Mouse (Mus musculus) neutrophil, adult 5-6 weeks (primary cell): Measurements from ENCODE around the gene Phf12. TPM values are rescaled to one million over a fixed set of nuclear protein-coding genes. Genes with fewer than 3 reads are reported as not detected.
A peak's percentile ranks its signal among the peaks of the same experiment; 100 is the strongest.
"Not testable (repeated sequence)": the region's sequence is repeated elsewhere in the genome, so short reads cannot be mapped to it uniquely, and the experiment has no call there.

Source experiments
- ATAC-seq: fragments of 151-379, 151-347 bp; 2 replicates; pipeline ENCODE4 v1.8.0; 2017; ENCODE audit warnings: mild to moderate bottlenecking, moderate TSS enrichment; ENCODE audit not compliant: insufficient number of reproducible peaks, poor library complexity, low FRiP score, severe bottlenecking; ENCODE audit errors: extremely low read depth
- total RNA-seq: library from RNA; stranded (forward); fragments of 200-1000 nt; gene quantifications from 2 replicates; pipeline ENCODE4 v1.2.3, GENCODE M21; 2017

Gene Phf12
- total RNA-seq, 1 experiment from 2014 or later = 113 TPM

DNA sequence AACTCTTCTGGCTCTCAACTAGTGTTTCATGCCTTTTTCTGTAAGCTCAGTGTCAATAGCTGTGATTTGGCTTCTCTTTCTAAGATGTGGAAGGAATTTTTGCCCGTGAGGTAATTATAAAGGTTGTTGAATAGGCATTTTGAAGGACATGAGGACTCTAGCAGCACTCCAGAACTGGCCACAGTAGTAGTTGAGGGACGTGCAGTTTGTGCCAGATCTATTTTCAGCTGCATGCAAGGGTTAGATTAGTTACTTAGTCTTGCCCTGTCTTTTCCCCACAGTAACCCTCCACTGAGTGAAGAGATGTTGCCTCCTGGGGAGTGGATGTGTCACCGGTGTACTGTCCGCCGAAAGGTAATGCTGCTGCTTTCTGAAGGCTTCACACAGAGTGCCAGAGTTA is 23.9 kb downstream of the Phf12 start:
- ATAC-seq = no peak

DNA sequence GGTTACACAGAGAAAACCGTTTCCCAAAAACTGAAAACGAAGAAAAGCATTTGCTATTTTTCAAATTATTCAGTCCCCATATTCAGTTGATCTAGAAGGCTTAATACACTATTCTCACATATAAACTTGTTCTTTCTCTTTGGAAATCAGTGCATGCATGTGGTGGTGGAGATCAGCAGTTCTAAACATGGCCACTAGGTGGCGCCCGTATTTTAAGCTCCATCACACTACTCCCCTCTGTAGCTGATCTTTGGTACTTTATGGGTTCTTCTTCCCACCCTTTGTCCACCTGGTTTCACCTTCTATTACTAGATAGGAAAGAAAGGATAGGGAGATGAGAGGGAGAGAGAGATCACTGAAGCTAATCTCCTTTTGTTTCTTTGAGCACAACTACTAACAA is 37.1 kb downstream of the Phf12 start:
- peak; percentile 73 for ATAC-seq

DNA sequence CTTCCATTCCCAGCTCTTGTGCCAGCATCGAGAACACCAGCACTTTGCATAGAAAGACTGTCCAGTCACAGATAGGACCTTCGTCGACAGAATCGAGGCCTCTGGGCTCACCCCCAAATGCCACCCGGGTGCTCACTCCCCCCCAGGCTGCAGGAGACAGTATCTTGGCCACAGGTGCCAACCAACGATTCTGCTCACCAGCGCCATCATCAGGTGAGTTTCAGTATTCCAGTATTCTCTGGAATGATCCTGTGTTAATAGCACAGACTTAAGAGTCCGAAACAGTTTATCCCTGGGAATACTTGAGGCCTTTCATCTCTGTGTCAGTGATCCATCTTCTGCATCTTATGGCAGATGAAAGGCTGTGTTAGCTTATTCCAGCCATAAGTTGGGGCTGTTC is 41.1 kb downstream of the Phf12 start:
- 0 out of 2 replicates have a peak, but pooled peaks have one; percentile 20 for ATAC-seq

DNA sequence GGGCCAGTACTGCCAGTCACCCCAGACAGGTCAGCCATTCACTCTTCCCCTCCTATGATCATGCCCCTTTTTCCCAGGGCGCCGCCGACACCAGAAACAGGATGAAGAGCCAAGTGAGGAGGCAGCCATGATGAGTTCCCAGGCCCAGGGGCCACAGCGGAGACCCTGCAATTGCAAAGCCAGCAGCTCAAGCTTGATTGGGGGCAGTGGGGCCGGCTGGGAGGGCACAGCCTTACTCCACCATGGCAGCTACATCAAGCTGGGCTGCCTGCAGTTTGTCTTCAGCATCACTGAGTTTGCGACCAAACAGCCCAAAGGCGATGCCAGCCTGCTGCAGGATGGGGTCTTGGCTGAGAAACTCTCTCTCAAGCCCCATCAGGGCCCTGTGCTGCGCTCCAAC is 46.7 kb downstream of the Phf12 start:
- ATAC-seq = no peak

DNA sequence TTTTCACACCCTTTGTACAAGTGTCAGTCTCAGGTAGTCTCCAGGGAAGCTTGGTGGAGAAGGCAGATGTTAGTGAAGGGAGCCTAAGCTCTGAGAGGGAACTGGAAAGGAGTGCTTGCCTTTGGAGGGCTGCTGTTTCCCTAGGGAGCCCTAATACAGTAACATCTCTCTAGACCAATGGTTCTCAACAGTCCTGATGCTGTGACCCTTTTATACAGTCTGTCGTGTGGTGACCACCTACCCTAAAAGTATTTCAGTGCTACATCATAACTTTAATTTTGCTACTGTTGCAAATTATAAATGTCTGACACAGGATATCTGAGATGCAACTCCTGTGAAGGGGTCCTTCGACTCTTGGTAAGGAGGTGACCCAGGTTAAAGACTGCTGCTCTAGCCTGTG is 48.0 kb downstream of the Phf12 start:
- ATAC-seq = no peak

DNA sequence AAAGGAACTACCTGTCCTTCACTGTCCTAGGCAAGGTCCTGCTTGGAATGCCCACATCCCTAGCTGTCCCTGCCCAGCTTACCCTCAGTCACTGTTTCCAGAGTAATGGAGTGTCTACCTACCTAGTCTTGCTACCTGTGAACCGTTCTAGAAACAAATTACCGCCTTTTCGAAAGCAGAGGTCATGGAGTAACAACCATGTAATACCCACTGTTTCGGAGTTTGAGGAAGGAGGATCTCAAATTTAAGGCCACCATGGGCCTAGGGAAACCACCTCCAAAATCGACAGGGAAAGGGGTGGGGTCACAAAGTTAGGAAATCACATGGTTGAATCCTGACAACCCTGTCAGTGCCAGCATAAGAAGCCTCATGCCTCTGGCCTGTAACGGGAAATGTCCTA is 48.8 kb downstream of the Phf12 start:
- no peak for ATAC-seq

DNA sequence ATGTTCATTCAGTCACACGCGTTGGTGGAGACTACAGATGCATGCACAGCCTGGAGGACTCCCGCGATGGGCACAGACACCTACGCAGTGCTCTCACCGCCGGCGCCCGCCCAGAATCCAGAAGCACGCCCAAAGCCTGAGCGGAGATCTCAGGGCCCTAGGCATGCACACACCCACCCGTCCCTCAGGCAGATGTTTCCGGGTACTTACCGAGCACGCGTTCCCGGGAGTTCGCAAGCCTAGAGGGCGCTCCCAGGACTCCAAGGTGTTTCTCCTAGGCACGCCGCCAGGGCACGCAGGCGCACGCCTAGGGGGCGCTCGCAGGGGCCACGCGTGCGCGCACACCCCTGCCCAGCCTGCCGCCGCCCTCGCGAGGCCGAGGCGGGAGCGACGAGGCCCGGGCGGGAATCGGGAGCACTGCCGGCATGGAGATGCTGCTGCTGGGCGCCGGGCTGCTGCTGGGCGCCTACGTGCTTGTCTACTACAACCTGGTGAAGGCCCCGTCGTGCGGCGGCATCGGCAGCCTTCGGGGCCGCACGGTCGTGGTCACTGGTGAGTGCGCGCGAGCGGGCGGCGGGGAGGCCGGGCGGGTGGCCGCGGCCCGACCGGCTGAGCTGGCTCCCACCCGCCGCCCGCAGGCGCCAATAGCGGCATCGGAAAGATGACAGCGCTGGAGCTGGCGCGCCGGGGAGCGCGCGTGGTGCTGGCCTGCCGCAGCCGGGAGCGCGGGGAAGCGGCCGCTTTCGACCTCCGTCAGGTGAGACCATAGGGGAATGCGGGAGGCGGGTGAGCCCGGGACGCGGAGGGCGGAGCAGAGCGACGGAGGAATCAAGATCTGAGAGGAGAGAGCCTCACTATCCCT is 49.6 kb downstream of the Phf12 start, which contains the start of gene Dhrs13:
Gene Dhrs13, plus strand, starts transcription at position 334 of the 862 bp plus-strand sequence.
- peak; percentile 43; the same call in 1 of the 2 replicates for ATAC-seq

- no peak for ATAC-seq
These were observed 50.2 kb downstream of the Phf12 start for GRCm38 (mm10) chr11:78032809-78033195.

GRCm38 (mm10) chr11:78033931-78034617 is 51.5 kb downstream of the Phf12 start:
- no peak for ATAC-seq

DNA sequence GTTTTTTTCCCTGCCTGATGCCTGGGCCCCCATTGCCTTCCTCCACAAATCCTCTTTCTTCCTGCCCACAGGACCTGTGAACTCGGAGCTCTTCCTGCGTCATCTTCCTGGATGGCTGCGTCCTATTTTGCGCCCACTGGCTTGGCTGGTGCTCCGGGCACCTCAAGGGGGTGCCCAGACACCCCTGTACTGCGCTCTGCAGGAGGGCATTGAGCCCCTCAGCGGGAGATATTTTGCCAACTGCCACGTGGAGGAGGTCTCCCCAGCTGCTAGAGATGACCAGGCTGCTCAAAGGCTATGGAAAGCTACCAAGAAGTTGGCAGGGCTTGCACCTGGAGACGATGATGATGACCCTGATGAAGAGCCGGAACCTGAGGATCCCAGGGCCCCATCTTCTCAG is 54.2 kb downstream of the Phf12 start:
- no peak for ATAC-seq

GRCm38 (mm10) chr11:78037831-78038752 is 55.5 kb downstream of the Phf12 start, which contains the start of gene Flot2:
TSS of gene Flot2 (plus strand) at chr11:78037931.
- peak; percentile 31; the same call in 1 of the 2 replicates for ATAC-seq

DNA sequence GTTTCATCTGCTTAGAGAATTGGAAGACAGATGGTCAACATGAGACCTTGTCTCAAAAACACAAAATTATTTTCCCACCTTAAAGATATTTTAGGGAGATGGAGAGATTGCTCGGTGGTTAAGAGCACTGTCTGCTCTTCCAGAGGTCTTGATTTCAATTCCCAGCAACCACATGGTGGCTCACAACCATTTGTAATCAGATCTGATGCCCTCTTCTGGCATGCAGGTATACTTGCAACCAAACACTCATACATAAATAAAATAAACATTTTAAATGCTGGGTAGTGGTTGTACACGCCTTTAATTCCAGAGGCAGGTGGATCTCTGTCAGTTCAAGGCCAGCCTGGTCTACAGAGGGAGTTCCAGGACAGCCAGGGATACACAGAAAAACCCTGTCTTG is 58.3 kb downstream of the Phf12 start:
- ATAC-seq = no peak

GRCm38 (mm10) chr11:78042290-78042870 is 59.8 kb downstream of the Phf12 start:
- not testable (repeated sequence) for ATAC-seq

GRCm38 (mm10) chr11:78044758-78045251 is 62.3 kb downstream of the Phf12 start:
- no peak for ATAC-seq

DNA sequence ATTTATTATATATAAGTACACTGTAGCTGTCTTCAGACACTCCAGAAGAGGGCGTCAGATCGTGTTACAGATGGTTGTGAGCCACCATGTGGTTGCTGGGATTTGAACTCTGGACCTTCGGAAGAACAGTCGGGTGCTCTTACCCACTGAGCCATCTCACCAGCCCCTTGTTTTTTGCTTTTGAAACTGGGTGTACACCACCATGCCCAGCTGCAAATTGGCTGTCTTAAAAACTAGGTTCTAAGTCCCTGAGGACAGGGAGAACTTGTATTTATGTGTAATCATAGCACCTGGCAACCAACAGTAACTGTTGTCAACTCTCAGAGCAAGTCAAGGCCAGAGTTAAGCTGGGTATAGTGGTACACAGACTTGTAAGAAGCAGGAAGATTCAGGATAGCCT is 66.1 kb downstream of the Phf12 start:
- ATAC-seq = not testable (repeated sequence)

DNA sequence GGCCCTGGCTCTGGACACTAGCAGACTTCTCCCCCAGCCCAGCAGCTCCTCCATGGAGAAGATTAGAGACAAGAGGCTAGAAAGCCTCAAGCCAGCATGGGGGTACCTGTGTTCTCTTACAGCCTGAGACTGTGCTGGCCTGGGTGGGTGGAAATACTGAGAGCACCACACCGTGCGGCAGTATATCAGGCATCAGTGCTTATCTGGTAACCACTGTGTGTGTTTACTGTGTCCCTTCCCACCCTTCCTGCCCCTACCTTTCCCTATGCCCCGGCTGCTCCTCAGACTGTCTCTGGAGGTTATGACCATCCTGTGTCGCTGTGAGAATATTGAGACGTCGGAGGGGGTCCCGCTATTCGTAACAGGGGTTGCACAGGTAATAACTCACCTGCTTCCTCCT is 70.5 kb downstream of the Phf12 start:
- no peak for ATAC-seq

DNA sequence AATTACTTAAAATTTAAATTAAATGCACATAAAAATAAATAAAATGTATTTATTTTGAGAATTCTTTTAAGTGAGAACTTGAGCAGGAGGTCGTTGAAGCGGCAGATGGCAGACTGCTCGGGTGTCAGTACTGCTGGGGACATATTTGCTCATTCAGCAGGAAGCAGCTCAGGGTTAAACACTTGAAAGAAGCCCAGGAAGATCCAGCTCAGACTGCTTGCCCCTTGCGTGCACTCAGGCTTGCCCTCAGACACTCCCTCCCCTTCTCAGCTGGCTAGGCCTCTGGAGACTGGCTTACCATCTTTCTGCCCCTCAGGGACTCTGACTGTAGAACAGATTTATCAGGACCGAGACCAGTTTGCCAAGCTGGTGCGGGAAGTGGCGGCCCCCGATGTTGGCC is 74.4 kb downstream of the Phf12 start:
- no peak for ATAC-seq
